Mouse (Mus musculus) gastrocnemius, postnatal 10 days (tissue): ENCODE results near the gene Shank1. TPM values are rescaled to one million over a fixed set of nuclear protein-coding genes. Genes with fewer than 3 reads are reported as not detected.

Experiments used
- DNase-seq: peaks from one replicate; pipeline ENCODE4 v3.0.0; 2021; ENCODE audit warnings: mixed read lengths
- total RNA-seq, 2 experiments: library from RNA; stranded (reverse); gene quantifications; 2 replicates each; pipeline ENCODE4 v1.2.3; 2021

Gene Shank1
- total RNA-seq, 2 experiments from 2014 or later = 2.0 to 2.7 TPM

DNA sequence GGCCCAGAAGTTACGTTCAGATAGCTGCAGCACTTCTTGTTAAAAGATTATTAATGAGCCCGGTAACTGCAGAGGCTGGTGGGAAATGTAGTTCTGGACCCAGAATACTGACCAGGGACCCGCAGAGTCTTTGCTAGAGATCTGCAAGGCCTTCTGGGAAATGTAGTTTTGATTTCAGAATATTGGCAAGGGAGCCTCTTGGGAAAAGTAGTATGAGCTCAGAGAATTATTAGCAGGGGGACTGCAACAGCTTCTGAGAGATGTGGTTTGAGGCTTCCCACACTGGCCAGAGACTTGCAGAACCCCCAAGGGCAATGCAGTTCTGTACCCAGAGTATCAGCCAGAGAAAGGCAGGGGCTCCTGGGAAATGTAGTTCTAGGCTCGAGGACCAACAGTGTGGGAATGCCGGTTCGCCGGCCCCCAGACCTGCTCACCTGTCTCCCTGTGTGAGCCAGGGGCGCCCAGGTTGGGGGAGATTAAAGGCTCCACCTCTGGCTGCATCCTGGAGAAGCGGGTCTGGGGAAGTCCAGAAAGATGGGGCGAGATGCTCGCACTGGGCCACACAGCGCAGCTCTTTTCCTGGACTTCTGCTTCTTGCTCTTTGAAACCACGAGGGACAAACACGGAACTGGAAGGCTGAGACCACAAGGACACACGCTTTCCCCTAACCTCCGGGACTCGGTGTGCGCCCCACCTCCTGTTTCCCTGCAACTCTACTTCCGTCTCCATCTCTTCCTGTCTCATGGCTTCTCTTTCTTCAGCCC lies 64.0 kb downstream of the Shank1 start:
- peak; percentile 49 for DNase-seq

DNA sequence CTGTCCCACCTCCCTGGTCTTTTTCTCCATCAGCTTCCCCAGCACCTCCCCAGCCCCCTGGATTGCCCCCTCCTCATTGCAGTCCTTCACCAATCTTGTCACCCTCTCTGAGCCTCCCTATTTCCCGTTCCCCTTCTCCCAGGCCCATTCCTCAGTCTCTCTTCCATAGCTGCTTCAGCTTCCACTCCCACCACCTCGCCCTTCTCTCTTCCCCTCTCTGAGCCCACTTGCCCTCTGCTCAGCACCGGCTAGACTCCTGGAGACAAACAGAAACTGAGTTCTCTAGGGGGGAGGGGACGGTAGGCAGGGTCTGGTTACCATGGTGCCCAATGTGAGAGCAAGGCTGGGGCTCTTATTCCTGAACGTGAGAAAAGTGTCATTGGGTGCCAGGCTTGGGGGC lies 64.7 kb downstream of the Shank1 start:
- no peak for DNase-seq

DNA sequence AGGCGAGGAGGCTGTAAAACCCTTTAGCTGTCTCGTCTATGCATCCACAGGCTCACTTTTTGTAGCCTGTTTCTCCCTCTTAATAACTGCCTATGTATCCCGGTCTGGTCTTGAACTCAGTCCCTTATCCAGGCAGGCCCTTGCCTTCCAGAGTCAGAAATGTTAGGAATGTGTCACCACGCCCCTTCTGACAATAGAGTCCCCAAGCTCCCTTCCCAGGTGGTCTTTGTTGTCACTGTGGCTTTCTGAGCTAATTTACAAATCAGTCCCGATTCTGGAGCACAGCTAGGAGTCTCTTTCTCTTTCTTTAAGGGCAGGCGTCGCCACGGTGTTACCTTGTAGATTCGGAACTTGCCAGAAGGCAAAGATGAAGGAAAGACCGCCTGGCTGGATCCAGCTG lies 65.2 kb downstream of the Shank1 start:
- DNase-seq = no peak

DNA sequence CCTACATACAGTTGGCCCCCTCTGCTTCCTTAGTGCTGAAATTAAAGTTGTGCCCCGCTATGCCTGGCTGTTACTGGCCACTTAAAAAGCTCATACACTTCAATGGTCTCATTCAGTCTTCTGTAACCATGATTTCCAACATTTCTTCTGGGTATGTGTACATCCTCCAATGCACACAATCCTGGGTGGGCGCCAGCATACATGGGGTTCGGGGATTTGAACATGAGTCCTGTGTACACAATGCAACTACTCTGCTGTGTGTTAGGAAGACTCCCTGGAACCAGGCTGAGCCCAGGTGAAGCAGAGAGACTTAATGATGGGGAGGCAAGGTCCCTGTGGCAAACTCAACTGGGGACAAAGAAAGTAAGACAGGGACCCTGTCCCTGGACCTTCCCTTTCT lies 65.7 kb downstream of the Shank1 start:
- DNase-seq = no peak

DNA sequence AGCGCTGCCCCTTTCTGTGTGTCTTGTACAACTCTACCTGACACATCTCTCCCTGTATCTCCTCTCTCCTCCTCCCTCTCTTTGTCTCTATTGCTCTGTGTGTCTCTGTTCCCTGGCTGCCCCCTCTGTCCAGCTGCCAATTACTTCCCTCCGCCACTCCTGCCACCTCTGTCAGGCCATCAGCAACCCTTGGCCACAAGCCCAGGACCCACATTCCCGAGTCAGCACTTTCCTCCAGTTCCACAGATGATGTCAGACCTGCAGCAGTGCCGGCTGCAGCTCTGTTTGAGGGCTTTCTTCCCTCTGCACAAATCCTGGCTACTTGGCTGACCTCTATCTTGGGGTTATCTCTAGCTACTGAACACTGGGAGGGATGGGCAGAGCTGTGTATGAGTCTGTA lies 68.2 kb downstream of the Shank1 start:
- DNase-seq = no peak

DNA sequence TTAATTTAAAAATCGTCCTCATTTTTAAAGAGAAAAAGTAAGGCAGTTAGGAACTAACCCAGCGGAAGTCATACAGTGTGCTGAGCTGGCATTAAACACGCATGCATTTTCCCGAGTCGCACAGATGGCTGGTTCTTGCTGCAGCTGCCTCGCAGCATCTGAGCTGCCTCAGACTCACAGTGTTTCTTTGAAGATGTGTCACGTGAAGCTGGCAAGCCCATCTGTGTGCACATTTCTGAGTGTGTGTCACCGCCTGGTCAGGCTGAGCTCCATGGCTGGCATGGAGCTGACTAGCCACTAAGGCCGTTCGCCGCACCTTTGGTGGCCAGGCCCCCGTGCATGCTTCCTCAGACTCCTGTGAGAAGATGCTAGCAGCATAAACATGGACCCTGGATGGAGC lies 72.5 kb downstream of the Shank1 start:
- DNase-seq = no peak

DNA sequence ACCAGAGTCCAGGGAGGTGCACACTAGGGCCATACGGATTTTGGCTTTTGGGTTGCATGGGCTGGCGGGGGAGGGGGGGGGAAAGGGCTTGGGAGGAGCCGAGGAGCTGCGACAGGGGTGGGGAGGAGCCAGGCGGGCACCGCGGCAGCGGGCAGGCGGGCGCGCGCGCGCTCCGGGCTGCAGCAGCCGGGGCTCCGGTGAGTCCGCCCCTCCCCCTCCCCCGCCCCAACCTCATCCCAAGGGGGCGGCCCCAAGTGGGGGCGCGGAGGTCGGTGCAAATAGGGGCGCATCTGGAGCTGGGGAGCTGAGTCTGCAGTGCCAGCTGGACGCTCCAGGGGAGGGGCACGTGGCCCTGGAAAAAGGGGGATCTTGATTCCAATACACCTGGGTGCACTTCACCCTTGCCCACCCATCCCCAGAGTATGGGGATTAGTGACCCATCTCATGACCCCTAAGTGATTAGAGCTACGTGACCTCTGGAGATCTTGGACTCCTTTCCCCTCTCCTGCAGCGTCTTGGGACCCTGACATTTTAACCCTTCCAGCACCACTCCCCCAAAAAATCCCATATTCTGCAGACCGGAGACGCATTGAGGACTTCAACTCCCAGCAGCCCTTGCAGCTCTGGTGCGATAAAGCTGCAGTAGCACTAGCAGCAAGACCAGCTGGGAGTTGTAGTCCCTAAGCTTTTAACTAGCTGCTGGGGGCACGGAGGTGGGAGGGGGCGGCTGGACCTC lies 74.1 kb downstream of the Shank1 start, which contains the start of gene Syt3:
TSS of gene Syt3 (plus strand) at position 123 of the 736 bp plus-strand sequence.
- peak; percentile 45 for DNase-seq

DNA sequence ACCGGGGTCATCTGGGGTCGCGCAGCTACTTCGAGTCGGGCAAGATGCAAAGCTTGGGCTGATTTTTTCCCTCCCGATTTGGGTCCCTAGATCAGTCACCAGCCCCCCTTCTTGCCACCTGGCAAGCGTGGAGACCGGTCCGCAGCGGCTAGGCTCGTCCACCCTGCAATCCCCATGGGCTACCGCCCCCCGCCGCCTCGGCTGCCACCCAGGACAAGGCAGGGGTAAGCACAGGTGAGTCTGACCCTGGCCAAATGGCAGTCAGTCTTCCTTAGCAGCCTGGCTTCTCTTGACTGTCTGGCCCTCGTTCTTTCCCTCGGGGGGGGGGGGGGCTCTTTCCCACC lies 74.6 kb downstream of the Shank1 start:
- no peak for DNase-seq

DNA sequence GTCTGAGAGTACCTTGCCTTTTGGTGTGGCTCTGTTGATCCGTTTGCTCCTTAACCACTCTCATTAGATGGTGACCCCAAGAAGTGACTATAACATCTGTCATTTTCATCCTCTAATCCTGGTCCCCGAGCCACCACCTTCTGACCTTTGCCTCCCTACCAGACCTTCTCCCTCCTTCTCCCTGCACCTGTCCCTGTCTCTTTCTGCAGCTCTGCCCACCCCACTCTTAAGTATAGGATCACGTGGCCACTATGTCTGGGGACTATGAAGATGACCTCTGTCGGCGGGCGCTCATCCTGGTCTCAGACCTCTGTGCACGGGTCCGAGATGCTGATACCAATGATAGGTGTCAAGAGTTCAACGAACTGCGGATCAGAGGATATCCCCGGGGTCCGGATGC lies 75.7 kb downstream of the Shank1 start, which contains the start of gene 1700008O03Rik:
TSS of gene 1700008O03Rik (minus strand) at position 101 of the 400 bp plus-strand sequence.
- DNase-seq = no peak

DNA sequence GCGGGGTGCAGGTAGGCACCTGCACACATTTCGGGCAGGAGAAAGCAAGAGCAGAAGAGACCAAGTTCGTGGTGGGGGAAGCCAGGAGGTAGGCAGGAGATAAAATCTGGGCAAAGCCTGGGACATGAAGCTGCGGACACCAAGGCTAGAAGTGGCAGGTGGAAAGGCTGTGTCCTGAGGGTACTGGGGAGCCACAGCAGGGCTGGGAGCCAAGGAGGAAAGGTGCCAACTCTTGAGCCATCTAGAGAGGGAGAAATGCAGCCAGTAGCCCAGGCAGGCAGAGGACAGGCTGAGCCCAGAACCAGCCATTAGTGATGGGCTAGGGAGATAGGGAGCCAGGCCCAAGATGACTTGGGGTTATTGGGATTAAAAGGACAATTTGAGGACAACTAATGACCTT lies 81.8 kb downstream of the Shank1 start:
- no peak for DNase-seq

DNA sequence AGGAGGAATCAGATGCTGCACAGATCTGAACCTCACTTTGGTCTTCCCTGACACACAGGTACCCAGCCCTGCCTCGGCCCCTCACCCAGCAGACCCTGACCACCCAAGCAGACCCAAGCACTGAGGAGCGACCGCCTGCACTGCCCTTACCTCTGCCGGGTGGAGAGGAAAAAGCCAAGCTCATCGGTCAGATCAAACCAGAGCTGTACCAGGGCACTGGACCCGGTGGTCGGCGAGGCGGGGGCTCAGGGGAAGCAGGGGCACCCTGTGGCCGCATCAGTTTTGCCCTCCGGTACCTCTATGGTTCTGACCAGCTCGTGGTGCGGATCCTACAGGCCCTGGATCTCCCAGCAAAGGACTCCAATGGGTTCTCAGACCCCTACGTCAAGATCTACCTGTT lies 82.3 kb downstream of the Shank1 start:
- no peak for DNase-seq

DNA sequence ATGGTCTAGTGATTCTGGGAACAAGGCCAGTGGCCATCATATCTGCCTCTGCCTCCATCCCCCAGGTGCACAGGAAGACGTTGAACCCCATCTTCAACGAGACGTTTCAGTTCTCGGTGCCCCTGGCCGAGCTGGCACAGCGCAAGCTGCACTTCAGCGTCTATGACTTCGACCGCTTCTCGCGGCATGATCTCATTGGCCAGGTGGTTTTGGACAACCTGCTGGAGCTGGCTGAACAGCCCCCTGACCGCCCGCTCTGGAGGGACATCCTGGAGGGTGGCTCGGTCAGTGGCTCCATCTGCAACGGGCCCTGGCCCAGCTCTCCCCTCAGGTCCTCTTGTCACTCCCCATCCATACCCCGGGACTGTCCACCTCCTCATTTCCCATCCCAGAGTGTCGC lies 83.2 kb downstream of the Shank1 start:
- no peak for DNase-seq

DNA sequence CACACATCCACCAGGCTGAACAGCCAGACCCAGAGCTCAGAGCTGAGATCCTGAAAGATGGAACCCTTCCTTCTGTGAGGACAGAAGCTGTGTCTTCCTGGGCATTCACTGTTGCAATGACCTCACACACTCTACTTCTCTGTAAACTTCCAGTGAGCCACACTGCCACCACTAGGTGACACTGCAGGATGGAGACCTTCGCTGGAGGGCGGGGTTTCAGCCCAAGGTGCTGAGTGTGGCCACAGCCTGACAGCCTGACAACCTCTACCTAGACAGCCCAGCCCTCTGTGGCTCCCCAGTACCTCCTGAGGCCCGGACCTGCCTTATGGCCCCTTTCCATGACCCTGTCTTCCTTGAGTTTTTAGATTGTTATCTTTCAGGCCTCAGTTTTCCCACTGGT lies 88.5 kb downstream of the Shank1 start:
- DNase-seq = no peak

DNA sequence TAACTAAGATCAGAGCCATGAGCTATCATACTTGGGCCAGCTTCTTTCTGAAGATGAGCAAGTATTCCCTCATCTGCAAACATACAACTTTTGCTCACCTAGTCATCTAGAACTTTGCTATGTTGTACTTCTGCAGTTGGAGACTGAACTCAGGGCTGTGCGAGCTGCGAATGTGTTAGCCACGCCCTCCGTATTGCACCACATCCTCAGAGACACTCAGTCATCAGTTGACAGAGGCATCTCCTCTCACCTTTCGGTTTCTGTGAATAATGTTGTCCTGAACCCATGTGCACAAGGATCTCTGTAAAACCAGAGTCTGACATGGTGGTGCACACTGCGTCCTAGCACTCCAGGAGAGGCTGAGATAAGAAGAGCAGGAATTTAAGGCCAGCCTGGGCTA lies 91.6 kb downstream of the Shank1 start:
- DNase-seq = no peak

DNA sequence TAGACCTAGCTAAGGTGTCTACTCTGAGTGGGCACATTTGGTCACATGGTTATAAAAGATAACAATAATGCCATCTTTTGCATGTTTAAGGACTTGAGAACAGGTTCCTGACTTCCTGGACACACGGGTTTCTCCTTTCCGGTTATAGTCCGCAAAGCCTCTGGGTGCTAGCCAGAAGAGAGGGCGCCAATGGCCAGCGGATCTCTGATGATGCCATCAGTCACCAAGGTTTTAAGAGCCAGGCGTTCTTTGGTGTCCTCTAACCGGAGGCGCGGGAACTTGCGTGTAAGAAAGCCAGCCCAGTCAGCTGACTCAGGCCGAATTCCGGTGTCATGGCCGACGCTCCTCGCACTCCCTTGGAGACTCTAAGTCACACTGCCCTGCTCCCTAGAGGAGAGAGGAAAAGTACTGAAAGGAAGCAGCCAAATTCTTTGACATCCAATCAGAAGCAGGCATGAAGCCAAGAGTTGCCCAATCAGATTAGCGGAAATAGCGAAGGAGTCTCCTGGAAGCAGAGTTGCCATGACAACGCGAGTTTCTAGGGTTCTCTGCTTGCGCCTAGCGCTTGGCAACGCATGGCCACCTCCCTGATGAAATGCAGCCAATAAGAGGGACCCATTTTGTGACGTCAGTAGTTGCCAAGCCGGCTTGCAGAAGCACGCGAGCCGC lies 95.4 kb downstream of the Shank1 start:
- DNase-seq = peak; percentile 70

DNA sequence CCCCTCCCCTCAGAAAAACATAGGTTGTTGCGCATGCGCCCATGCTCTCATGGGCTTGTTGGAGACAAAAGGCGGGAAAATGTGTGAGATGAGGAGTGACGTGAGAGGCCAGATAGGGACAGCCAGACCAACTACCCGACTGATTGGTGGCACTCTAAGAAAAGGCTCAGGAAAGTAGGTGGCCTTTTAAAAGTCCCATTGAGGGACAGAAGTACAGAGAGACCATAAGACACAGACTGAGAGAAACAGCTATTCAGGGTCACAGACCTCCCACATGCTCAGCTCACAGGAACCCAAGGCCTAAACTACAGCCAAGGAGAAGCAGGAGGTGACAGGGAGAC lies 95.9 kb downstream of the Shank1 start:
- DNase-seq = no peak

Other genes starting within 250 kb of the Shank1 start
- not detected for gene Klk1b21, start 207.9 kb upstream of the Shank1 start, total RNA-seq
- gene Klk1b22, start 197.6 kb upstream of the Shank1 start, total RNA-seq = not detected
- not detected for gene Klk1b16, start 173.5 kb upstream of the Shank1 start, total RNA-seq
- gene Klk1b24, start 122.0 kb upstream of the Shank1 start, total RNA-seq = not detected
- gene Klk1b3, start 112.1 kb upstream of the Shank1 start, total RNA-seq = not detected
- not detected for gene Klk1b4, start 102.8 kb upstream of the Shank1 start, total RNA-seq
- not detected for gene Klk1b5, start 94.3 kb upstream of the Shank1 start, total RNA-seq
- not detected for gene Klk1, start 84.9 kb upstream of the Shank1 start, total RNA-seq
- not detected for gene Gm36864, start 74.1 kb upstream of the Shank1 start, total RNA-seq
- under 1 TPM; 0.23 to 0.61 TPM for gene 1700028J19Rik, start 63.6 kb upstream of the Shank1 start, total RNA-seq
- gene 2410002F23Rik, start 63.5 kb upstream of the Shank1 start, total RNA-seq = 10 to 100 TPM; 23.7 to 35.0 TPM
- not detected for gene Acp4, start 52.9 kb upstream of the Shank1 start, total RNA-seq
- not detected for gene Gm15517, start 48.8 kb upstream of the Shank1 start, total RNA-seq
- gene Clec11a, start 3.4 kb upstream of the Shank1 start, total RNA-seq = 1 to 10 TPM; 5.0 to 6.8 TPM
- gene Syt3, start 73.8 kb downstream of the Shank1 start, total RNA-seq = under 1 TPM; 0.38 to 0.41 TPM
- gene 1700008O03Rik, start 75.6 kb downstream of the Shank1 start, total RNA-seq = not detected
- 1 to 10 TPM; 1.9 to 2.5 TPM for gene Lrrc4b, start 118.8 kb downstream of the Shank1 start, total RNA-seq
- not detected for gene Aspdh, start 155.1 kb downstream of the Shank1 start, total RNA-seq
- gene Josd2, start 157.7 kb downstream of the Shank1 start, total RNA-seq = 10 to 100 TPM; 61.5 to 68.3 TPM
- gene Emc10, start 186.3 kb downstream of the Shank1 start, total RNA-seq = 10 to 100 TPM; 50.8 to 52.6 TPM
- gene Fam71e1, start 186.3 kb downstream of the Shank1 start, total RNA-seq = 1 to 10 TPM; 4.3 to 5.7 TPM
- gene Mybpc2, start 214.4 kb downstream of the Shank1 start, total RNA-seq = 1,000 to 10,000 TPM; 2,219 to 2,666 TPM
- gene Spib, start 221.8 kb downstream of the Shank1 start, total RNA-seq = 1 to 10 TPM in 1 of 2 experiments, not detected in 1; 1.2 TPM
- 10 to 100 TPM in 1 of 2 experiments, 1 to 10 TPM in 1; 8.1 to 14.7 TPM for gene Pold1, start 238.6 kb downstream of the Shank1 start, total RNA-seq
- 10 to 100 TPM; 27.4 to 35.4 TPM for gene Nr1h2, start 243.7 kb downstream of the Shank1 start, total RNA-seq